Mouse (Mus musculus) stomach, postnatal 0 days (tissue): ENCODE results near the gene Kremen2.

Source experiments
- CTCF ChIP-seq: IDR thresholded peaks from 2 replicates; pipeline ENCODE4 v1.5.1; 2016; ENCODE audit warnings: antibody characterized with exemption, low read depth, mild to moderate bottlenecking, moderate library complexity
- EP300 ChIP-seq: optimal IDR thresholded peaks from 2 replicates; pipeline ENCODE3; 2016; ENCODE audit warnings: antibody characterized with exemption

- TF ChIP-seq CTCF (no peak), EP300 (no peak)
Measured at GRCm38 (mm10) chr17:23777141-23777540, 31.5 kb upstream of the Kremen2 start.
